Mouse (Mus musculus) hindbrain, embryonic 11.5 days (tissue): ENCODE results near the gene Slc17a7. TPM values are rescaled to one million over a fixed set of nuclear protein-coding genes. Genes with fewer than 3 reads are reported as not detected.

Experiments used
- ATAC-seq: fragments of 200-750 bp; cut with Nextera tagmentation; 2 replicates; pipeline ENCODE4 v1.8.0; 2017; ENCODE audit warnings: mild to moderate bottlenecking, moderate TSS enrichment, moderate library complexity; ENCODE audit not compliant: low FRiP score
- DNase-seq: peaks from one replicate; pipeline ENCODE4 v3.0.0-alpha.2; 2015; ENCODE audit warnings: low spot score
- H3K27ac ChIP-seq: fragments of 300-500 bp; sonication (generic); 2 replicates; pipeline ENCODE4 v1.5.1; 2014; ENCODE audit warnings: mild to moderate bottlenecking, low read depth, low read length
- H3K27me3 ChIP-seq: fragments of 300-500 bp; sonication (generic); 2 replicates; pipeline ENCODE4 v1.6.1; 2014; ENCODE audit warnings: mild to moderate bottlenecking, low read length, moderate library complexity, mixed read lengths; ENCODE audit not compliant: control insufficient read depth, insufficient read depth
- H3K36me3 ChIP-seq: fragments of 300-500 bp; sonication (generic); 2 replicates; pipeline ENCODE4 v1.6.1; 2014; ENCODE audit warnings: mild to moderate bottlenecking, low read length, moderate library complexity, mixed read lengths; ENCODE audit not compliant: control insufficient read depth, insufficient read depth
- H3K4me1 ChIP-seq: fragments of 300-500 bp; sonication (generic); replicated peaks from 2 replicates; pipeline ENCODE4 v1.6.1; 2014; ENCODE audit warnings: low read length, mixed read lengths; ENCODE audit not compliant: control insufficient read depth, insufficient read depth
- H3K4me2 ChIP-seq: fragments of 300-500 bp; sonication (generic); replicated peaks from 2 replicates; pipeline ENCODE4 v1.6.1; 2014; ENCODE audit warnings: mild to moderate bottlenecking, low read depth, low read length
- H3K4me3 ChIP-seq: fragments of 300-500 bp; sonication (generic); 2 replicates; pipeline ENCODE4 v1.5.1; 2014; ENCODE audit warnings: low read depth, low read length
- H3K9ac ChIP-seq: fragments of 300-500 bp; sonication (generic); 2 replicates; pipeline ENCODE4 v1.6.1; 2014; ENCODE audit warnings: low read depth, low read length
- H3K9me3 ChIP-seq: fragments of 300-500 bp; sonication (generic); 2 replicates; pipeline ENCODE4 v1.6.1; 2016; ENCODE audit warnings: low read length; ENCODE audit not compliant: control insufficient read depth
- WGBS: fragments of 180-500 bp; shearing (Covaris S2); extraction: QIAGEN DNeasy Blood & Tissue Kit; methylation state at CpG from one replicate; pipeline ENCODE4 v1.1.7; 2014; 5-methylcytosine and 5-hydroxymethylcytosine counted together
- microRNA counts: library from miRNA; unstranded; fragments of <30 nt; microRNA quantifications from one replicate; lab custom pipeline; 2015
- polyA plus RNA-seq: library from polyadenylated mRNA; unstranded; fragments of >200 nt; fragmentation: Nextera tagmentation; extraction: Ambion mirVana; gene quantifications from 2 replicates; pipeline ENCODE4 v1.2.1, GENCODE M21; 2014

The Slc17a7 gene
- polyA plus RNA-seq, 1 experiment from 2014 or later: 0.51 TPM

DNA sequence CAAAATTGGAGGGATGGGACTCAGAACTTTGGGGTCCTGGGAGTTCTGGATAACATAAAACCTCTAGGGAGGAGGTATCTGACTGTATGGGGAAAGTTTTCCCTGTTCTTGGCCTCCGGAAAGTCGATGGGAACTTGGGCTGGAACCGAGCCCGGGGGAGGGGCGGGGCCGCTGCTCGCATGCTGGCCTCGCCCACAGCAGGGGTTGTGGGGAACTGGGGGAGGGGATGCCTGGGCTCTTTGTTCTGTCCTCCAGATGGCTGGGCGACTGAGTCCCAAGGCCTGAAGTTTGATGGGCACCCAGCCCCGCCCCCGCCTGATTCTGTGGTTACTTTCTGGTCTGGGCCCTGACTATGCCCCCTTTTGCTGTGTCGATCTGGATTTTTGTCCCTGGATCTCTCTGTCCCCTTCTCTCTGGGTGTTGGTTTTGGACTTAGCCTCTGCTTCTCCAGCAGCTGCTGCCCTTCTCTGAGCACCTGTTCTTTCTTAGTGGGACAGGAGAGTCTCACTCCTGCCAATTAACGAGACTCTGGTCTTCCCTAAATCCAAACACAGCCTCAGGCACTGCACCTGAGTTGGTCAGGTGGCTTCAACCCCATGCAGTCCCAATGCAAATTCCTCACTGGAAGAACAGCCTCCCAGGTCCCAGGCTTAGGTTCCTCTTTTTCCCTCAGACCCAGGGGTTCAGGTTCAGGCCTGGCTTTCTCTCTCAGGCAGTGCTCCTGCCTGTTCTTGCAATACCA is 52.9 kb downstream of the Slc17a7 start:
- WGBS: under 1% methylated on average over 9 of the region's 13 CpGs
- peak overlapping the region; percentile 90 for H3K9ac ChIP-seq
- DNase-seq (peak; percentile 95), ATAC-seq (peak; percentile 88)
- peaks cover 9% of the 10 kb centered on the region for H3K4me1 ChIP-seq
- H3K9me3 ChIP-seq: no peaks in the 10 kb centered on the region
- peak overlapping the region; percentile 78 for H3K27ac ChIP-seq
- peaks cover 4% of the 10 kb centered on the region for H3K27me3 ChIP-seq
- peak overlapping the region; percentile 63 for H3K4me3 ChIP-seq
- H3K36me3 ChIP-seq: peaks cover 8% of the 10 kb centered on the region; the same call in 1 of the 2 replicates
- H3K4me2 ChIP-seq: peak overlapping the region; percentile 92

DNA sequence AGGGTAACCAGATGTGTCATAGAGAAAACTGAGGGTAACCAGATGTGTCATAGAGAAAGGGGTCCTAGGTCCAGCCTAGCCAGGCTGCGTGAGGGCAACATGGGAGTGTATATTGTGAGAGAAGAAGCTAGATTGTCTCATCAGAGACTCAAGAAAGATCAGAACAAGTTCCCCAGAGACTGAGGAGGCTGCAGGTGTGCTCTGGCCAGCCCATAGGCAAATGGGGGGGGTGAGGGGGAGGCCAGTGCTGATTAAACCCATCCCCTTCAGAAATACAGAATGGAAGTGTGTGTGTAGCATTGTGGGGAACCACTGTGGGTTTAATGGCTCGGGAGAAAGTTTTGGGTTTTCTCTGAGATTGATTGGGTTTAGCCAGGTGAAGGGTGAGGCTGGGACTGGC is 57.9 kb downstream of the Slc17a7 start:
- Histone ChIP-seq H3K27ac (no peak overlapping the region), H3K9me3 (no peaks in the 10 kb centered on the region), H3K4me1 (peaks cover 9% of the 10 kb centered on the region), H3K36me3 (peaks cover 13% of the 10 kb centered on the region), H3K4me2 (no peak overlapping the region), H3K9ac (no peak overlapping the region), H3K4me3 (no peak overlapping the region), H3K27me3 (no peaks in the 10 kb centered on the region)
- 80% methylated on average over 2 of the region's 2 CpGs for WGBS
- DNase-seq (no peak), ATAC-seq (no peak)

DNA sequence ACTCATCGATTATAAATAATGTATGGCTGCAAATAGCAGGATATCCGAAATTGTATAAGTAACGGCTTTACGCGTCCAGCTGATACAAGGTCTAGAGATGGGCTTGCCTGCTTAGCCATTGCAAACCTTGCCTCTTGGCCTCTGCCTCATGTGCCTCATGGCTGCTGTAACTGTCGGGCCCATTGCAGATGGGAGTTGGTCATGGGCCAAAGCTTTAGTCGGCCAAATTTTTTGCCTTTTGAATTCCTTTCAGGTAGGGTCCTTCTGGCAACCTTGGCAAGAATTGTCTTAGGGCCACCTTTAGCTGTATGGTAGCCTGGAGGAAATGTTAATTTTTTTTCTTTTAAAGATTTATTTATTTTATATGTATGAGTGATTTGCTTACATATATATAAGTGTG is 61.1 kb downstream of the Slc17a7 start:
- no peak for DNase-seq

More for the DNA sequence above, 61.1 kb downstream of the Slc17a7 start:
- H3K36me3 ChIP-seq: peaks cover 30% of the 10 kb centered on the region
- H3K9ac ChIP-seq: no peak overlapping the region
- no peak overlapping the region for H3K4me3 ChIP-seq
- WGBS: 97% methylated on average over 7 of the region's 7 CpGs
- H3K4me2 ChIP-seq: no peak overlapping the region
- H3K27ac ChIP-seq: no peak overlapping the region
- H3K4me1 ChIP-seq: no peaks in the 10 kb centered on the region
- H3K27me3 ChIP-seq: no peaks in the 10 kb centered on the region
- H3K9me3 ChIP-seq: no peaks in the 10 kb centered on the region
- no peak for ATAC-seq

MicroRNAs encoded within 50 kb of the gene (microRNA counts, 519-probe panel; counts per million panel counts)
- microRNA mmu-miR-150 (lab: Ali Mortazavi, UCI): 1,684 counts per million, percentile 3 among the panel's probes with 10 or more counts

Other genes with a start within 250 kb of the Slc17a7 start
- 82.7 and 85.0 TPM in 2 replicates for gene Ap2a1, start 234.5 kb upstream of the Slc17a7 start, polyA plus RNA-seq
- 0.09 and 0.14 TPM in 2 replicates for gene Tsks, start 220.7 kb upstream of the Slc17a7 start, polyA plus RNA-seq
- gene Cpt1c, start 189.1 kb upstream of the Slc17a7 start, polyA plus RNA-seq: 23.4 and 23.5 TPM in 2 replicates
- 249 and 259 TPM in 2 replicates for gene Prmt1, start 177.4 kb upstream of the Slc17a7 start, polyA plus RNA-seq
- 59.6 and 63.9 TPM in 2 replicates for gene Irf3, start 166.3 kb upstream of the Slc17a7 start, polyA plus RNA-seq
- 54.2 and 56.8 TPM in 2 replicates for gene Bcl2l12, start 165.2 kb upstream of the Slc17a7 start, polyA plus RNA-seq
- gene Scaf1, start 147.6 kb upstream of the Slc17a7 start, polyA plus RNA-seq: 44.0 and 49.6 TPM in 2 replicates
- 21.2 and 21.6 TPM in 2 replicates for gene Rras, start 146.0 kb upstream of the Slc17a7 start, polyA plus RNA-seq
- 13.0 and 16.0 TPM in 2 replicates for gene Prr12, start 111.1 kb upstream of the Slc17a7 start, polyA plus RNA-seq
- 58.2 and 62.7 TPM in 2 replicates for gene Nosip, start 101.5 kb upstream of the Slc17a7 start, polyA plus RNA-seq
- 15.7 and 17.1 TPM in 2 replicates for gene Prrg2, start 101.3 kb upstream of the Slc17a7 start, polyA plus RNA-seq
- 134 and 149 TPM in 2 replicates for gene Rcn3, start 71.7 kb upstream of the Slc17a7 start, polyA plus RNA-seq
- gene Fcgrt, start 60.1 kb upstream of the Slc17a7 start, polyA plus RNA-seq: 12.9 and 13.2 TPM in 2 replicates
- gene Rps11, start 39.5 kb upstream of the Slc17a7 start, polyA plus RNA-seq: 1,346 and 1,389 TPM in 2 replicates
- 1,145 and 1,168 TPM in 2 replicates for gene Rpl13a, start 35.2 kb upstream of the Slc17a7 start, polyA plus RNA-seq
- gene Gm45713, start 27.7 kb upstream of the Slc17a7 start, polyA plus RNA-seq: 0.47 TPM in 1 of 2 replicates, not detected in the other
- 1.5 and 1.6 TPM in 2 replicates for gene Flt3l, start 27.5 kb upstream of the Slc17a7 start, polyA plus RNA-seq
- gene Pih1d1, start 9.6 kb upstream of the Slc17a7 start, polyA plus RNA-seq: 105 TPM in 2 replicates
- gene Aldh16a1, start 9.4 kb upstream of the Slc17a7 start, polyA plus RNA-seq: 20.8 and 28.6 TPM in 2 replicates
- gene Gfy, start 15.6 kb downstream of the Slc17a7 start, polyA plus RNA-seq: not detected in 2 replicates
- not detected in 2 replicates for gene Pth2, start 17.0 kb downstream of the Slc17a7 start, polyA plus RNA-seq
- gene Ccdc155, start 40.9 kb downstream of the Slc17a7 start, polyA plus RNA-seq: 0.31 and 0.40 TPM in 2 replicates
- gene Dkkl1, start 48.2 kb downstream of the Slc17a7 start, polyA plus RNA-seq: 1.6 and 1.7 TPM in 2 replicates
- gene Tead2, start 51.8 kb downstream of the Slc17a7 start, polyA plus RNA-seq: 229 and 242 TPM in 2 replicates
- 1.1 and 2.5 TPM in 2 replicates for gene Cd37, start 75.2 kb downstream of the Slc17a7 start, polyA plus RNA-seq
- 0.14 and 0.32 TPM in 2 replicates for gene Slc6a16, start 77.1 kb downstream of the Slc17a7 start, polyA plus RNA-seq
- gene Slc6a21, start 113.6 kb downstream of the Slc17a7 start, polyA plus RNA-seq: not detected in 2 replicates
- gene Trpm4, start 169.8 kb downstream of the Slc17a7 start, polyA plus RNA-seq: 5.2 and 6.9 TPM in 2 replicates
- 0.68 and 0.77 TPM in 2 replicates for gene Hrc, start 171.3 kb downstream of the Slc17a7 start, polyA plus RNA-seq
- gene Ppfia3, start 203.1 kb downstream of the Slc17a7 start, polyA plus RNA-seq: 8.2 and 9.5 TPM in 2 replicates
- gene Lin7b, start 206.6 kb downstream of the Slc17a7 start, polyA plus RNA-seq: 0.92 and 1.7 TPM in 2 replicates
- 76.5 and 114 TPM in 2 replicates for gene Snrnp70, start 231.8 kb downstream of the Slc17a7 start, polyA plus RNA-seq
- gene Kcna7, start 241.7 kb downstream of the Slc17a7 start, polyA plus RNA-seq: 0.11 TPM in 1 of 2 replicates, not detected in the other
- gene Ntf5, start 249.7 kb downstream of the Slc17a7 start, polyA plus RNA-seq: 0.99 and 1.2 TPM in 2 replicates